Mouse (Mus musculus) limb, embryonic 10.5 days (tissue): ENCODE results near the gene Musk. TPM values are rescaled to one million over a fixed set of nuclear protein-coding genes. Genes with fewer than 3 reads are reported as not detected.

Experiments used
- DNase-seq: peaks from one replicate; pipeline ENCODE4 v3.0.0-alpha.2; 2017; ENCODE audit warnings: low spot score
- H3K27ac ChIP-seq: fragments of 300-500 bp; sonication (generic); 2 replicates; pipeline ENCODE4 v1.5.1; 2016; ENCODE audit warnings: mild to moderate bottlenecking
- H3K27me3 ChIP-seq: fragments of 300-500 bp; sonication (generic); 2 replicates; pipeline ENCODE4 v1.6.1; 2016; ENCODE audit warnings: low read depth, mild to moderate bottlenecking; ENCODE audit not compliant: poor library complexity, severe bottlenecking
- H3K36me3 ChIP-seq: fragments of 300-500 bp; sonication (generic); 2 replicates; pipeline ENCODE4 v1.6.1; 2016; ENCODE audit warnings: mild to moderate bottlenecking, moderate library complexity
- H3K4me1 ChIP-seq: fragments of 300-500 bp; sonication (generic); 2 replicates; pipeline ENCODE4 v1.6.1; 2016
- H3K4me3 ChIP-seq: fragments of 300-500 bp; sonication (generic); 2 replicates; pipeline ENCODE4 v1.5.1; 2016; ENCODE audit warnings: mild to moderate bottlenecking, moderate library complexity
- H3K9me3 ChIP-seq: fragments of 300-500 bp; sonication (generic); replicated peaks from 2 replicates; pipeline ENCODE4 v1.6.1; 2016; ENCODE audit warnings: mild to moderate bottlenecking
- WGBS: fragments of 180-500 bp; shearing (Covaris S2); methylation state at CpG from one replicate; pipeline ENCODE4 v1.1.7; 2016; 5-methylcytosine and 5-hydroxymethylcytosine counted together
- polyA plus RNA-seq: library from polyadenylated mRNA; unstranded; fragments of >200 nt; fragmentation: Nextera tagmentation; extraction: Ambion mirVana; gene quantifications from 2 replicates; pipeline ENCODE4 v1.2.1, GENCODE M21; 2016

Musk gene
- polyA plus RNA-seq, 1 experiment from 2014 or later = 0.26 TPM

DNA sequence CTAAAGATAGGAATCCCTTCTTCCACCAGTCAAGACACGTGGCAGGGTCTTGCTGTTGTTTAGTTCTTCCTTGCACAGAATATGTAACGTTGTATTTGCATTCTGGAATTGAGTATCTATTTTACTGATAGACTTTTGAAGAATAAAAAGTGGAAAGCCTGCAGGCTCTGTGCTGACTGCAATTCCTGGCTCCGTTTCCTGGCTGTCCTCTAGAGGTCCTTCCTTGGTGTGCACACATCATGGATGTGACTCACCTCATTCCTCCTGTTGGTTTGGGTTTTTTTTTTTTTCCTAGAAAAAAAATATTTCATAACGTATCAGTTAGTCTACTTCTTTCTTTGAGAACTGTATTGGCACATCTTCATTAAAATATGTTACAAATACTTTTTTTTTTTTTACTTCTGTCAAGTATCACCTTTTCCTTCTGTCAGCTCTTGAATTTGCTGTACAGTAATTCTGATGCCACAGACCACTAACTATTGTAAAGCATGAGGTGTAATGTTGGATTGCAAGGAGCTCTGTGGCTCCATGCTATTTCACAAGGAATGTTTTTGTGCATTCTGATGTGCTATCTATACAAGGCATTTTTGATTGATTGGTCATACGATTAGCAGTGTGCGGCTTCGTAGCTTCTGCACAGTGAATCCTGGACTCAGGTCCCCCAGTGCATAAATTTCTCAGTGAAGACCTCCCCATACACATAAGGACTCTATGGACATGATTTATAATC, 88.5 kb downstream of the Musk start:
- Histone ChIP-seq H3K27me3 (no peaks in the 10 kb centered on the region), H3K9me3 (no peaks in the 10 kb centered on the region), H3K27ac (no peak overlapping the region), H3K4me1 (no peaks in the 10 kb centered on the region), H3K36me3 (no peaks in the 10 kb centered on the region), H3K4me3 (no peak overlapping the region)
- WGBS = 90% methylated on average over 7 of the region's 7 CpGs
- DNase-seq = no peak

DNA sequence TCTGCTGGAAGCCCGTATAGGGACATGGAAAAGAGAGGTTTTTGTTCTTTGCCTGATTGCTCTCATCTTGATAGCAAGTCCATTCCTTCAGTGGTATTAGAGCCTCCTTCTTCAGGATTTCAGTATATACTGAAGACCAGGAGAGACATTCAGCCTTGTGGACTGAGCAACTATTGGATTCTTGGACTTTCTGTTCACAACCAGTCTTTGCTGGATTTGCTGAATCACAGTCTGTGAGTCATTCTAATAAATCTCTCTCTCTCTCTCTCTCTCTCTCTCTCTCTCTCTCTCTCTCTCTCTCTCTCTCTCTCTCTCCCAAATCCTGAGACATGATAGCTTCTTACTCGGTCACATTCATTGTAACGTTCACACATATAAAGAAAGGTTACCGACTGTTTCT, 93.4 kb downstream of the Musk start:
- Histone ChIP-seq H3K9me3 (no peaks in the 10 kb centered on the region), H3K27me3 (no peaks in the 10 kb centered on the region), H3K4me3 (no peak overlapping the region), H3K27ac (no peak overlapping the region), H3K36me3 (no peaks in the 10 kb centered on the region), H3K4me1 (no peaks in the 10 kb centered on the region)
- 92% methylated on average over 4 of the region's 4 CpGs for WGBS
- DNase-seq = no peak

- no peak overlapping the region for H3K27ac ChIP-seq
- DNase-seq = no peak
- H3K27me3 ChIP-seq = no peaks in the 10 kb centered on the region
- 97% methylated on average over 12 of the region's 12 CpGs for WGBS
- H3K9me3 ChIP-seq = no peaks in the 10 kb centered on the region
- no peak overlapping the region for H3K4me3 ChIP-seq
- no peaks in the 10 kb centered on the region for H3K36me3 ChIP-seq
- H3K4me1 ChIP-seq = no peaks in the 10 kb centered on the region
Observed at GRCm38 (mm10) chr4:58400861-58401341, 115.1 kb downstream of the Musk start.

- no peak for DNase-seq
- WGBS = 91% methylated on average over 4 of the region's 4 CpGs
- no peaks in the 10 kb centered on the region for H3K9me3 ChIP-seq
Observed at GRCm38 (mm10) chr4:58401973-58402501, 116.3 kb downstream of the Musk start.

GRCm38 (mm10) chr4:58413188-58414185, 127.7 kb downstream of the Musk start:
- no peaks in the 10 kb centered on the region; the same call in 1 of the 2 replicates for H3K4me1 ChIP-seq
- no peaks in the 10 kb centered on the region for H3K36me3 ChIP-seq
- no peak overlapping the region for H3K4me3 ChIP-seq
- DNase-seq = no peak
- H3K27ac ChIP-seq = no peak overlapping the region
- H3K27me3 ChIP-seq = no peaks in the 10 kb centered on the region
- WGBS = 78% methylated on average over 13 of the region's 13 CpGs
- H3K9me3 ChIP-seq = no peaks in the 10 kb centered on the region

More at GRCm38 (mm10) chr4:58401973-58402501, 116.3 kb downstream of the Musk start:
- Histone ChIP-seq H3K4me1 (no peaks in the 10 kb centered on the region), H3K27me3 (no peaks in the 10 kb centered on the region), H3K4me3 (no peak overlapping the region), H3K36me3 (no peaks in the 10 kb centered on the region), H3K27ac (no peak overlapping the region)

GRCm38 (mm10) chr4:58415537-58415936, 129.8 kb downstream of the Musk start:
- H3K27me3 ChIP-seq = no peaks in the 10 kb centered on the region
- no peaks in the 10 kb centered on the region for H3K9me3 ChIP-seq
- no peak for DNase-seq
- WGBS = 94% methylated on average over 3 of the region's 3 CpGs
- no peak overlapping the region for H3K27ac ChIP-seq
- H3K4me1 ChIP-seq = no peaks in the 10 kb centered on the region; the same call in 1 of the 2 replicates
- H3K36me3 ChIP-seq = no peaks in the 10 kb centered on the region
- no peak overlapping the region for H3K4me3 ChIP-seq

- no peak for DNase-seq
- Histone ChIP-seq H3K27ac (no peak overlapping the region), H3K4me3 (no peak overlapping the region), H3K36me3 (no peaks in the 10 kb centered on the region), H3K27me3 (no peaks in the 10 kb centered on the region), H3K9me3 (no peaks in the 10 kb centered on the region), H3K4me1 (no peaks in the 10 kb centered on the region; the same call in 1 of the 2 replicates)
- WGBS = 80% methylated on average over 4 of the region's 4 CpGs
Observed at GRCm38 (mm10) chr4:58417319-58417718, 131.6 kb downstream of the Musk start.

GRCm38 (mm10) chr4:58419225-58419624, 133.5 kb downstream of the Musk start:
- no peak overlapping the region for H3K4me3 ChIP-seq
- H3K4me1 ChIP-seq = peaks cover 10% of the 10 kb centered on the region; the same call in 1 of the 2 replicates
- DNase-seq = no peak
- 43% methylated on average over 5 of the region's 5 CpGs for WGBS
- no peaks in the 10 kb centered on the region for H3K27me3 ChIP-seq
- no peaks in the 10 kb centered on the region for H3K9me3 ChIP-seq
- H3K36me3 ChIP-seq = no peaks in the 10 kb centered on the region
- no peak overlapping the region for H3K27ac ChIP-seq

- WGBS = 59% methylated on average over 9 of the region's 9 CpGs
- H3K27ac ChIP-seq = no peak overlapping the region
- H3K27me3 ChIP-seq = no peaks in the 10 kb centered on the region
- 0 out of 2 replicates have a peak, but pooled peaks cover 5% of the 10 kb centered on the region for H3K36me3 ChIP-seq
- DNase-seq = no peak
- H3K4me1 ChIP-seq = peaks cover 10% of the 10 kb centered on the region; the same call in 1 of the 2 replicates
- H3K9me3 ChIP-seq = no peaks in the 10 kb centered on the region
- H3K4me3 ChIP-seq = no peak overlapping the region
Observed at GRCm38 (mm10) chr4:58423276-58423930, 137.6 kb downstream of the Musk start.

Other genes starting within 250 kb of the Musk start
- 2.0 and 2.3 TPM in 2 replicates for gene Svep1, start 79.1 kb upstream of the Musk start, polyA plus RNA-seq